Mouse (Mus musculus): ENCODE measurements at regions not wholly inside any gene's neighbourhood (a gene's known extent, or its start where the extent isn't known, plus 50 kb on each side); places are given as distances from the start of the nearest gene placed in this dataset.

GRCm38 (mm10) chr4:114759837-114760236, 61.7 kb upstream of the Gm12830 start:
- Histone ChIP-seq H3K4me3 (ENCODE audit: low read depth, low read length) (no peak overlapping the region), H3K36me3 (ENCODE audit: control insufficient read depth, insufficient read depth, low read length) (no peaks in the 10 kb centered on the region), H3K4me1 (ENCODE audit: control insufficient read depth, insufficient read depth, insufficient read length, low read length) (no peaks in the 10 kb centered on the region), H3K27ac (ENCODE audit: insufficient read depth, low read depth, low read length) (no peak overlapping the region), H3K27me3 (ENCODE audit: control insufficient read depth, insufficient read depth, low read length) (no peaks in the 10 kb centered on the region)
- TF ChIP-seq CTCF (IDR thresholded peaks at IDR 0.05; ENCODE audit: extremely low read depth, insufficient read length, insufficient replicate concordance, low read depth, low read length) (no peak), POLR2A (IDR thresholded peaks at IDR 0.05; ENCODE audit: low read depth, low read length) (no peak)

- Histone ChIP-seq H3K27me3 (ENCODE audit: control insufficient read depth, insufficient read depth, low read length) (no peaks in the 10 kb centered on the region), H3K36me3 (ENCODE audit: control insufficient read depth, insufficient read depth, low read length) (no peaks in the 10 kb centered on the region), H3K4me3 (ENCODE audit: low read depth, low read length) (no peak overlapping the region), H3K27ac (ENCODE audit: insufficient read depth, low read depth, low read length) (no peak overlapping the region), H3K4me1 (ENCODE audit: control insufficient read depth, insufficient read depth, insufficient read length, low read length) (no peaks in the 10 kb centered on the region)
- WGBS: 81% methylated on average over 22 of the region's 22 CpGs
- TF ChIP-seq CTCF (IDR thresholded peaks at IDR 0.05; ENCODE audit: extremely low read depth, insufficient read length, insufficient replicate concordance, low read depth, low read length) (no peak), POLR2A (IDR thresholded peaks at IDR 0.05; ENCODE audit: low read depth, low read length) (no peak)
Observed at GRCm38 (mm10) chr4:114766643-114767393, 54.7 kb upstream of the Gm12830 start.
